Mouse (Mus musculus): Measurements from ENCODE around the gene Ly6g5b. TPM values are rescaled to one million over a fixed set of nuclear protein-coding genes. Genes with fewer than 3 reads are reported as not detected.
A peak's percentile ranks its signal among the peaks of the same experiment; 100 is the strongest.

Gene Ly6g5b
- polyA plus RNA-seq (2014; fragmentation: Nextera tagmentation; extraction: Ambion mirVana), result 0.49 and 0.81 TPM in 2 replicates

DNA sequence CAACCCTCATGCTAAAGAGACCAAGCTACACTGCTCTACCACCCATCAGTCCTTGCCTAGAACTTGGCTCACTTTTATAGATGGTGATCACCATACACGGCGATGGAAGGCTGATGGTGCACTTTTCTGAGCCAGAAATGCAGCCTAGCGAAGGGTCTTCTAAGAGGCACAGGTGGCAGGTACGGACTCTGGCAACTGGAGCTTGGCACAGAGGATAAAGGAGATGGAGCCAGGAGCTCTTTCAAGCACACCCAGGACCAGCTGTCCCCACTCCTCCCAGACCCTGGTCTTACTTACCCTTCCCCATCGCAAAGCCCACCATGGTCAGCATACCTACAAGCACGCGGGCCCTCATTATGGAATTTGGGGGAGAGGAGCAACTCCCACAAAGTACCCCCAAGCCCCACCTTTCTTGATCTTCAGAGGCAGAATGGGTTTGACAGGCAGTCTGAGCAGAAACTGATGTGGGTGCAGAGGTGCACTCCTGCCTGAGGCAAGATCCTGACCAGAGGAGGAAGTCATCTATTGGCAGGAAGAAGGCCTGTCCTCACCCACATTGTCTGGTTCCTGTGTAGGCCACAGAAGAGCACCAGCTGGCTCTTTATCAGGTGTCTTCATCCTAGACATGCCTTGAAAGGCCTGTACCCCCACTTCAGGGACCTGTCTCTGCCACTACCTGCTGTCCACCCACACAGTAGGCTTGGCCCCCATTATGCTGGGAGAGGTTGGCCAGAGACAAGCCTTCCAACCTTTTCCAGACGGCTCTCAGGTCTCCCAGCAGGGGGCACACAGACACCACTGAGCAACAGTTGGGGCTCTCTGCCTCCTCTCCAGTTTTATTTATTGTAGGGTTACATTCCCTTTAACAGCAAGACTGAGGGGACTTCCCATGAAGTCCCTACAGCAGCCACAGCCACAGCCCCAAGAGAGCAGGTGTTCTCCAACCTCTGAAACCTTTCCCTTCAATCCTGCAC, at the start of gene Ly6g5b:
Gene Ly6g5b, minus strand, starts transcription at position 383 of the 974 bp plus-strand sequence.
- H3K4me2 ChIP-seq (replicated peaks; ENCODE audit: low read depth, low read length), result no peak within 1 kb of the TSS
- no peaks in the 10 kb centered on the region for H3K9me3 ChIP-seq (ENCODE audit: control insufficient read depth, low read depth, low read length)
- H3K4me1 ChIP-seq (ENCODE audit: control insufficient read depth, insufficient read depth, low read length), result peaks cover 7% of the 10 kb centered on the region; the same call in 1 of the 2 replicates
- H3K36me3 ChIP-seq (ENCODE audit: control insufficient read depth, insufficient read depth, low read length), result peaks cover 42% of the 10 kb centered on the region
- H3K9ac ChIP-seq (replicated peaks; ENCODE audit: low read depth, low read length), result no peak within 1 kb of the TSS
- H3K27me3 ChIP-seq (ENCODE audit: control insufficient read depth, insufficient read depth, low read length), result no peaks in the 10 kb centered on the region
- ATAC-seq (ENCODE audit: insufficient number of reproducible peaks, insufficient read depth, low FRiP score, low read depth), result no peak
- 82% methylated on average over 8 of the region's 8 CpGs for WGBS
- no peak within 1 kb of the TSS for H3K4me3 ChIP-seq (ENCODE audit: low read depth, low read length)
- no peak within 1 kb of the TSS for H3K27ac ChIP-seq (ENCODE audit: low read length)

DNA sequence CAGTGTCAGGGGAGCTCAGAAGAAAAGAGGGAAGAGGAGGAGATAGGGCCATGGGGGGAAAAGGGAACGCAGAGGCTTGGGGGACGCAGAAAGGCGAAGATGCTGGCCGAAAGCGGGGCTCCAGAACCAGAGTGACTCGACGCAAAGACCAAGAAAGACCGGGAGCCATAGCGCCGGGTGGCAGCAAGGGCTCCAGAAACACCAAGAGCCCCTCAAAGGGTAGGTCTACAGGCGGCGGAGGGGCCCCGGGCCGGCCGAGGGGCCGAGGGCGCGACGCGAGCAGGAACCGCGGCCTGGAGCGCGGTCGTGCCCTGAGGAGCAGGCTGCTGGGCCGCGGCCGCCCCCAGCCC, 49.0 kb upstream of the Ly6g5b start:
- Histone ChIP-seq H3K36me3 (ENCODE audit: control insufficient read depth, insufficient read depth, low read length) (peaks cover 32% of the 10 kb centered on the region), H3K4me3 (ENCODE audit: low read depth, low read length) (peak overlapping the region; percentile 99), H3K27me3 (ENCODE audit: control insufficient read depth, insufficient read depth, low read length) (no peaks in the 10 kb centered on the region), H3K4me2 (replicated peaks; ENCODE audit: low read depth, low read length) (peak overlapping the region; percentile 59), H3K9me3 (ENCODE audit: control insufficient read depth, low read depth, low read length) (no peaks in the 10 kb centered on the region), H3K27ac (ENCODE audit: low read length) (peak overlapping the region; percentile 95), H3K4me1 (ENCODE audit: control insufficient read depth, insufficient read depth, low read length) (peaks cover 18% of the 10 kb centered on the region), H3K9ac (replicated peaks; ENCODE audit: low read depth, low read length) (peak overlapping the region; percentile 100)
- under 1% methylated on average over 21 of the region's 28 CpGs for WGBS
- ATAC-seq (ENCODE audit: insufficient number of reproducible peaks, insufficient read depth, low FRiP score, low read depth), result no peak

DNA sequence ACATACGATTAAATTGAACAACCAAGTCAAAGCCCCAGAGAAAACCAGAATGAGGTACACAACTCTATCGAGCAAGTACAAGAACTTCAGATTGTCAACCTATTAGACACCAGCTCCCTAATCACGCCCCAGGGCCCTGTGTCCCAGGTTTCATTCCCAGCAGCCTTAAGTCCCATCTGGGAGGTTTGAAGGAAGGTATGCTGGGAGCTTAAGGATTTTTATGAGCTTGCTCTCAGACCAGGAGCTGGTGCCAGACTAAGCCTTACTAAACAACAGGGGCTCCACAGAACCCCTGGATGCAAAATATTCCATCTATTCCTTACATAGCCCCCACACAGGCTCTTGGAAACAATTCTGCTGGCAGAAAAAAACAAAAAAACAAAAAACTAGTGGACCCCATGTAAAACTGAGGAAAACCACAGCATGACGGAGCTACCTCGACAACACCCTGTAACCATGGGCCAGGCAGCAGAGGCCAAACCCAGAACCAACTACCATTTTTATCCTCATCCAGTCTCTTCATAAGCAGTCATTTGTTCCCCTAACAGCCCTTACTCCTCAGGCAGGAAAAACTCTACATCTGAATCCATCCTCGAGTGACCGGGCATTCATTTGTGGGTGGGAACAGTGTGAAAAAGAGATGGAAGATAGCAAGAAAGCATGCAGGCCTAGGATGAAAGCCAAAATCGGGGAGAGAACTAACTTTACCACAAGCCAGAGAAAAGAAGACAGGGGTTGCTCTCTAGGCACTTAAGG, 48.3 kb upstream of the Ly6g5b start:
- no peaks in the 10 kb centered on the region for H3K9me3 ChIP-seq (ENCODE audit: control insufficient read depth, low read depth, low read length)
- no peak for ATAC-seq (ENCODE audit: insufficient number of reproducible peaks, insufficient read depth, low FRiP score, low read depth)
- peak overlapping the region; percentile 59 for H3K4me2 ChIP-seq (replicated peaks; ENCODE audit: low read depth, low read length)
- H3K4me1 ChIP-seq (ENCODE audit: control insufficient read depth, insufficient read depth, low read length), result peaks cover 18% of the 10 kb centered on the region
- no peaks in the 10 kb centered on the region for H3K27me3 ChIP-seq (ENCODE audit: control insufficient read depth, insufficient read depth, low read length)
- H3K27ac ChIP-seq (ENCODE audit: low read length), result peak overlapping the region; percentile 95
- WGBS, result 10% methylated on average over 8 of the region's 8 CpGs
- H3K4me3 ChIP-seq (ENCODE audit: low read depth, low read length), result peak overlapping the region; percentile 99
- H3K9ac ChIP-seq (replicated peaks; ENCODE audit: low read depth, low read length), result peak overlapping the region; percentile 100
- H3K36me3 ChIP-seq (ENCODE audit: control insufficient read depth, insufficient read depth, low read length), result peaks cover 39% of the 10 kb centered on the region

DNA sequence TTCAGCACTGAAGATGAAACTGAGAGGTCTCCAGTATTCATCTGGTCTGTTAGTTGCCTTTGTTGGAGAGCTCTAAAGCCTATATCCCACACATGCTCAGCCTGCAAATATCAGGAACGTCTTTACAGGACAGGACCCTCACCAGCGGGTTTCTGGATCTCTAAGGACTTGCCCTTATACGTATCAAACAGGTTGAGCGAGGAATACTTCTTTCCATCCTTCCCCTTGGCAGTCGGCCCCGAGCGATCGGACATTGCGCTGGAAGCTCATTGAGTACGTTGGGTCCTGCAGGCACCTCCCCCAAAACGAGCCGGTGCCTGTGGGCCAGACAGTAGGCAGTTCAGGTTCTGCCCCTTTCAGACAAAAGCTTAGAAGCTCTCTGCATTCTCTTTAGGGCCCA, 47.5 kb upstream of the Ly6g5b start:
- Histone ChIP-seq H3K9me3 (ENCODE audit: control insufficient read depth, low read depth, low read length) (no peaks in the 10 kb centered on the region), H3K36me3 (ENCODE audit: control insufficient read depth, insufficient read depth, low read length) (peaks cover 46% of the 10 kb centered on the region), H3K4me2 (replicated peaks; ENCODE audit: low read depth, low read length) (peak overlapping the region; percentile 59), H3K9ac (replicated peaks; ENCODE audit: low read depth, low read length) (peak overlapping the region; percentile 100), H3K27me3 (ENCODE audit: control insufficient read depth, insufficient read depth, low read length) (no peaks in the 10 kb centered on the region), H3K4me1 (ENCODE audit: control insufficient read depth, insufficient read depth, low read length) (peaks cover 18% of the 10 kb centered on the region), H3K4me3 (ENCODE audit: low read depth, low read length) (peak overlapping the region; percentile 99), H3K27ac (ENCODE audit: low read length) (no peak overlapping the region)
- 36% methylated on average over 12 of the region's 12 CpGs for WGBS
- ATAC-seq (ENCODE audit: insufficient number of reproducible peaks, insufficient read depth, low FRiP score, low read depth), result no peak

DNA sequence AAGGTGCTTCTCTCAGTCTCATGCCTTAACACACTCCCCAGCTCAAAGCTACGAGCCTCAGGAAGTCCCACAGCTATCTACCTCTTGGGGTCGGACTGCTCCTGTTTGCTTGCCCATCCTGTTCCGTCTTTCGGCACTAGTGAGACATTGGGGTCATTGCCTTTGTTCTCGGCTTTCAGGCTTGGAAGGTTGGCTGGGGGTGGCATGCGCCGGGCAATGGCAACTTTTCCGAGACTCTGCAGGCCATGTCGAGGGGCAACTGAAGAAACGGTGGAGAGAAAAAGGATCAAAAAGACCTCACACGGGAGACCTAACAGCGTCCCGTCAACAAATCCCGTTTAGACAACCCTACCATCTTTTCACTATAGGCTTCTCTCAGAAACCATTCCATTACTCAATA, 46.9 kb upstream of the Ly6g5b start:
- peak overlapping the region; percentile 59 for H3K4me2 ChIP-seq (replicated peaks; ENCODE audit: low read depth, low read length)
- H3K27ac ChIP-seq (ENCODE audit: low read length), result no peak overlapping the region
- WGBS, result 71% methylated on average over 14 of the region's 14 CpGs
- H3K9me3 ChIP-seq (ENCODE audit: control insufficient read depth, low read depth, low read length), result no peaks in the 10 kb centered on the region
- H3K4me1 ChIP-seq (ENCODE audit: control insufficient read depth, insufficient read depth, low read length), result peaks cover 18% of the 10 kb centered on the region
- H3K9ac ChIP-seq (replicated peaks; ENCODE audit: low read depth, low read length), result no peak overlapping the region
- no peaks in the 10 kb centered on the region for H3K27me3 ChIP-seq (ENCODE audit: control insufficient read depth, insufficient read depth, low read length)
- peaks cover 52% of the 10 kb centered on the region for H3K36me3 ChIP-seq (ENCODE audit: control insufficient read depth, insufficient read depth, low read length)
- H3K4me3 ChIP-seq (ENCODE audit: low read depth, low read length), result peak overlapping the region; percentile 99; the same call in 1 of the 2 replicates
- ATAC-seq (ENCODE audit: insufficient number of reproducible peaks, insufficient read depth, low FRiP score, low read depth), result no peak

DNA sequence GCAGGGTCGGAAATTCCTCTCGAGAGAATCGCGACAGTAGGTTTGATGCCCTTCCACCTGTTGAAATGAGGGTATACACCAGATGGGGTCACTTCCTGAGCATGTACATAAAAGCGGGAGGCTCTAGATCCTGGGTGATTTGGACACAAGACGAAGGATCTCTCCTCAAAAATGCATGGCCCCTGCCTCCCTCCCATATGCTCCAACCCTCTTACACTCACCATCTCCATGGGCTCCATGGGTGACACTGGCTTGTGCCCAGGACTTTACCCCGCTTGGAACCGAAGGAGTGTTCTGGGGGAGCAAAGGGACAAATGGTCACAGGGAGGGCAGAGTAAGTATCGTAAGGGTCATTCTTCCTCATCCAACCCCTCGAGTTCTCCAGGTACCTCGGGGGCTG, 46.2 kb upstream of the Ly6g5b start:
- no peak overlapping the region for H3K4me2 ChIP-seq (replicated peaks; ENCODE audit: low read depth, low read length)
- no peak overlapping the region for H3K9ac ChIP-seq (replicated peaks; ENCODE audit: low read depth, low read length)
- H3K27ac ChIP-seq (ENCODE audit: low read length), result no peak overlapping the region
- no peak overlapping the region for H3K4me3 ChIP-seq (ENCODE audit: low read depth, low read length)
- ATAC-seq (ENCODE audit: insufficient number of reproducible peaks, insufficient read depth, low FRiP score, low read depth), result no peak
- WGBS, result 81% methylated on average over 11 of the region's 11 CpGs
- peaks cover 60% of the 10 kb centered on the region for H3K36me3 ChIP-seq (ENCODE audit: control insufficient read depth, insufficient read depth, low read length)
- no peaks in the 10 kb centered on the region for H3K27me3 ChIP-seq (ENCODE audit: control insufficient read depth, insufficient read depth, low read length)
- peaks cover 16% of the 10 kb centered on the region for H3K4me1 ChIP-seq (ENCODE audit: control insufficient read depth, insufficient read depth, low read length)
- H3K9me3 ChIP-seq (ENCODE audit: control insufficient read depth, low read depth, low read length), result no peaks in the 10 kb centered on the region

DNA sequence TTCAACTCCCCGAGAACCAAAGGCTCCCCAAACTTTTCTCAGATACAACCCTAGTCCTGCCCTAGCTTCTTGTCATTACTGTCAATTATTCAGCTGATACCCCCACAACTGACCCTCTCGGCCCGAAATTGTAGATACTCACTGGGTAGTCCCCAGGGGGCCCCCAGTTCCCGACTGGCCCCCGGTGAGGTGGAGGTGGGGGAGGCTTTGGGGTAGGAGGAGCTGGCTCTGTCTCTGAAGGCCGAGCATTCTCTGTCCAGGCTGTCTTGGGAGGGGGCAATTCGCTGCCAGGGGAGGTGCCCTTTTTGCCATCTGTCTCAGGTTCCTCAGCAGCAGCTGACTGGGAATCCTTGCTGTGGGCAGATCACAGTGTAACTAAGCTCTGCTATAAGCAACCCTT, 44.4 kb upstream of the Ly6g5b start:
- WGBS, result 87% methylated on average over 7 of the region's 7 CpGs
- H3K4me3 ChIP-seq (ENCODE audit: low read depth, low read length), result no peak overlapping the region
- no peak for ATAC-seq (ENCODE audit: insufficient number of reproducible peaks, insufficient read depth, low FRiP score, low read depth)

DNA sequence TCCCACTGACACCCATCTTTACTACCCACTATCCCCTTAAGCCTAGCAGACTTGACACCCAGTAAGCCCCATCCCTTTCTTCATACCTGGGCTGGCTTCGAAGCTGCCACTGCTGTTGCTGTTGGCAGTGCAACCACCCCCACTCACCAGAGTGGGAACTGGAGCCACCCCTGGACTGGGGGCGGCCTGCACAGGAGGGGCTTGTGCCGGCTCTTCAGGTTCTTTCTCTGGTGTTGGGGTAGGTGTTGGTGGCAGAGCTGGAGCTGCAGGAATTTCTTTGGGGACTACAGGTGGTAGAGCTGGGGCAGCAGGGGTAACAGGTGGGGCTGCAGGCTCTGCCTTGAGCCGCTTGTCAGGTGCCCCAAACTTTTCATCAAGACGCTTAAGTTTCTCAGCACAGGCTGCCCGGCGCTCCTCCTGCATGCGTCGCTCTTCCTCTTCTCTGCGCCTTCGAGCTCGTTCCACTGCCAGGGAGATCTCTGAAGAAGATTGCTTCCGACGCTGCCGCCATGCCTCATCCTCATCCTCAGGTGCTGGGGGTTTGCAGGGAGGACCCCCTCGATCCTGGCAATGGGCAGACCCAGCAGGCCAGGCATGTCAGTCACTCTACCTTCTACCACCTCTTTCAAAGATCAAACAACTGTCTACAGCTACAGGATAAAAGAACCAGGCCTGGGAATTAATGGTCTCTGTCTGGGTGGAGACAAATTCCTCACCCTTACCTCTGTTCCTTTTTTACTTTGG, 43.8 kb upstream of the Ly6g5b start:
- Histone ChIP-seq H3K27ac (ENCODE audit: low read length) (no peak overlapping the region), H3K36me3 (ENCODE audit: control insufficient read depth, insufficient read depth, low read length) (peaks cover 83% of the 10 kb centered on the region), H3K9ac (replicated peaks; ENCODE audit: low read depth, low read length) (no peak overlapping the region), H3K4me1 (ENCODE audit: control insufficient read depth, insufficient read depth, low read length) (peaks cover 12% of the 10 kb centered on the region), H3K4me3 (ENCODE audit: low read depth, low read length) (no peak overlapping the region), H3K27me3 (ENCODE audit: control insufficient read depth, insufficient read depth, low read length) (no peaks in the 10 kb centered on the region), H3K9me3 (ENCODE audit: control insufficient read depth, low read depth, low read length) (no peaks in the 10 kb centered on the region), H3K4me2 (replicated peaks; ENCODE audit: low read depth, low read length) (no peak overlapping the region)
- ATAC-seq (ENCODE audit: insufficient number of reproducible peaks, insufficient read depth, low FRiP score, low read depth), result no peak
- 90% methylated on average over 16 of the region's 16 CpGs for WGBS

More for the DNA sequence above, 44.4 kb upstream of the Ly6g5b start:
- H3K27ac ChIP-seq (ENCODE audit: low read length), result no peak overlapping the region
- H3K9me3 ChIP-seq (ENCODE audit: control insufficient read depth, low read depth, low read length), result no peaks in the 10 kb centered on the region
- peaks cover 77% of the 10 kb centered on the region for H3K36me3 ChIP-seq (ENCODE audit: control insufficient read depth, insufficient read depth, low read length)
- no peak overlapping the region for H3K9ac ChIP-seq (replicated peaks; ENCODE audit: low read depth, low read length)
- peaks cover 12% of the 10 kb centered on the region for H3K4me1 ChIP-seq (ENCODE audit: control insufficient read depth, insufficient read depth, low read length)
- no peak overlapping the region for H3K4me2 ChIP-seq (replicated peaks; ENCODE audit: low read depth, low read length)
- H3K27me3 ChIP-seq (ENCODE audit: control insufficient read depth, insufficient read depth, low read length), result no peaks in the 10 kb centered on the region

Data from stomach, embryonic 14.5 days (tissue).